Mouse (Mus musculus): ENCODE results near the gene Mpp2. TPM values are rescaled to one million over a fixed set of nuclear protein-coding genes. Genes with fewer than 3 reads are reported as not detected.

The Mpp2 gene
- polyA plus RNA-seq, 1 experiment = 4.3 TPM

GRCm38 (mm10) chr11:102111576-102111975 lies 23.3 kb upstream of the Mpp2 start:
- Histone ChIP-seq H3K4me2 (ENCODE audit: low read depth) (no peak overlapping the region), H3K79me2 (ENCODE audit: control insufficient read depth, insufficient read depth) (no peaks in the 10 kb centered on the region), H3K4me3 (no peak overlapping the region), H3ac (ENCODE audit: control insufficient read depth, insufficient read length) (no peak overlapping the region), H3K36me3 (ENCODE audit: control insufficient read depth, insufficient read depth) (no peaks in the 10 kb centered on the region), H3K27me3 (ENCODE audit: control insufficient read depth, insufficient read depth, insufficient read length) (peaks cover 55% of the 10 kb centered on the region)
- TF ChIP-seq TCF3 (IDR thresholded peaks at IDR 0.05; ENCODE audit: insufficient read length, low read depth) (no peak), TCF12 (IDR thresholded peaks at IDR 0.05; ENCODE audit: insufficient read depth, poor library complexity, severe bottlenecking) (no peak), CEBPB (IDR thresholded peaks at IDR 0.05; ENCODE audit: insufficient read depth, poor library complexity, severe bottlenecking) (no peak)

- H3K4me2 ChIP-seq (ENCODE audit: low read depth) = no peak within 1 kb of the TSS
- H3K79me2 ChIP-seq (ENCODE audit: control insufficient read depth, insufficient read depth) = no peaks in the 10 kb centered on the region
- TF ChIP-seq MYOG (IDR thresholded peaks at IDR 0.05; ENCODE audit: control insufficient read depth in 1 of 3, insufficient read depth in 1 of 3, insufficient read length in 2 of 3, low read depth in 2 of 3) (no peak), CEBPB (IDR thresholded peaks at IDR 0.05; ENCODE audit: insufficient read depth, poor library complexity, severe bottlenecking) (no peak), MYOD1 (IDR thresholded peaks at IDR 0.05; ENCODE audit: control insufficient read depth in 1 of 3, insufficient read length in 2 of 3, low read depth in 2 of 3) (no peak), POLR2AphosphoS2 (IDR thresholded peaks at IDR 0.05; ENCODE audit: insufficient read length, low read depth) (no peak), TCF3 (IDR thresholded peaks at IDR 0.05; ENCODE audit: insufficient read length, low read depth) (no peak), REST (IDR thresholded peaks at IDR 0.05; ENCODE audit: insufficient read depth, insufficient read length) (no peak), E2F4 (IDR thresholded peaks at IDR 0.05; ENCODE audit: insufficient read depth) (no peak), SRF (IDR thresholded peaks at IDR 0.05; ENCODE audit: control insufficient read depth, insufficient read length, low read depth) (no peak), MAX (IDR thresholded peaks at IDR 0.05; ENCODE audit: low read depth) (no peak), TCF12 (IDR thresholded peaks at IDR 0.05; ENCODE audit: insufficient read depth, poor library complexity, severe bottlenecking) (no peak), USF1 (IDR thresholded peaks at IDR 0.05; ENCODE audit: low read depth) (no peak), POLR2A (IDR thresholded peaks at IDR 0.05; ENCODE audit: insufficient read length, low read depth) (no peak)
- H3K36me3 ChIP-seq (ENCODE audit: control insufficient read depth, insufficient read depth) = no peaks in the 10 kb centered on the region
- no peak within 1 kb of the TSS for H3ac ChIP-seq (ENCODE audit: control insufficient read depth, insufficient read length)
- H3K4me3 ChIP-seq = no peak within 1 kb of the TSS
- H3K27me3 ChIP-seq (ENCODE audit: control insufficient read depth, insufficient read depth, insufficient read length) = peaks cover 55% of the 10 kb centered on the region
Observed at GRCm38 (mm10) chr11:102107732-102108131, 19.4 kb upstream of the Mpp2 start, which contains the start of gene Pyy. TSS of gene Pyy (minus strand) at chr11:102107832.

GRCm38 (mm10) chr11:102106911-102107310 lies 18.6 kb upstream of the Mpp2 start:
- Histone ChIP-seq H3ac (ENCODE audit: control insufficient read depth, insufficient read length) (no peak overlapping the region), H3K4me3 (no peak overlapping the region), H3K79me2 (ENCODE audit: control insufficient read depth, insufficient read depth) (no peaks in the 10 kb centered on the region), H3K4me2 (ENCODE audit: low read depth) (no peak overlapping the region), H3K36me3 (ENCODE audit: control insufficient read depth, insufficient read depth) (no peaks in the 10 kb centered on the region), H3K27me3 (ENCODE audit: control insufficient read depth, insufficient read depth, insufficient read length) (peaks cover 62% of the 10 kb centered on the region)
- TF ChIP-seq SRF (IDR thresholded peaks at IDR 0.05; ENCODE audit: control insufficient read depth, insufficient read length, low read depth) (no peak), MYOD1 (IDR thresholded peaks at IDR 0.05; ENCODE audit: control insufficient read depth in 1 of 3, insufficient read length in 2 of 3, low read depth in 2 of 3) (no peak), POLR2AphosphoS2 (IDR thresholded peaks at IDR 0.05; ENCODE audit: insufficient read length, low read depth) (no peak), MYOG (IDR thresholded peaks at IDR 0.05; ENCODE audit: control insufficient read depth in 1 of 3, insufficient read depth in 1 of 3, insufficient read length in 2 of 3, low read depth in 2 of 3) (no peak), E2F4 (IDR thresholded peaks at IDR 0.05; ENCODE audit: insufficient read depth) (no peak), CEBPB (IDR thresholded peaks at IDR 0.05; ENCODE audit: insufficient read depth, poor library complexity, severe bottlenecking) (no peak), TCF3 (IDR thresholded peaks at IDR 0.05; ENCODE audit: insufficient read length, low read depth) (no peak), TCF12 (IDR thresholded peaks at IDR 0.05; ENCODE audit: insufficient read depth, poor library complexity, severe bottlenecking) (no peak), REST (IDR thresholded peaks at IDR 0.05; ENCODE audit: insufficient read depth, insufficient read length) (no peak), MAX (IDR thresholded peaks at IDR 0.05; ENCODE audit: low read depth) (no peak), USF1 (IDR thresholded peaks at IDR 0.05; ENCODE audit: low read depth) (no peak), POLR2A (IDR thresholded peaks at IDR 0.05; ENCODE audit: insufficient read length, low read depth) (no peak)

GRCm38 (mm10) chr11:102102485-102103258 lies 14.4 kb upstream of the Mpp2 start:
- Histone ChIP-seq H3K36me3 (ENCODE audit: control insufficient read depth, insufficient read depth) (no peaks in the 10 kb centered on the region), H3ac (ENCODE audit: control insufficient read depth, insufficient read length) (no peak overlapping the region), H3K79me2 (ENCODE audit: control insufficient read depth, insufficient read depth) (no peaks in the 10 kb centered on the region), H3K27me3 (ENCODE audit: control insufficient read depth, insufficient read depth, insufficient read length) (peaks cover 89% of the 10 kb centered on the region), H3K4me2 (ENCODE audit: low read depth) (no peak overlapping the region), H3K4me3 (no peak overlapping the region)
- TF ChIP-seq POLR2A (IDR thresholded peaks at IDR 0.05; ENCODE audit: insufficient read length, low read depth) = no peak
- no peak for TF ChIP-seq TCF12 (IDR thresholded peaks at IDR 0.05; ENCODE audit: insufficient read depth, poor library complexity, severe bottlenecking)
- TF ChIP-seq MYOG (IDR thresholded peaks at IDR 0.05; ENCODE audit: control insufficient read depth in 1 of 3, insufficient read depth in 1 of 3, insufficient read length in 2 of 3, low read depth in 2 of 3) = no peak
- no peak for TF ChIP-seq REST (IDR thresholded peaks at IDR 0.05; ENCODE audit: insufficient read depth, insufficient read length)
- TF ChIP-seq MAX (IDR thresholded peaks at IDR 0.05; ENCODE audit: low read depth) = no peak
- TF ChIP-seq E2F4 (IDR thresholded peaks at IDR 0.05; ENCODE audit: insufficient read depth) = no peak
- TF ChIP-seq USF1 (IDR thresholded peaks at IDR 0.05; ENCODE audit: low read depth) = no peak
- no peak for TF ChIP-seq TCF3 (IDR thresholded peaks at IDR 0.05; ENCODE audit: insufficient read length, low read depth)
- no peak for TF ChIP-seq POLR2AphosphoS2 (IDR thresholded peaks at IDR 0.05; ENCODE audit: insufficient read length, low read depth)
- TF ChIP-seq CEBPB (IDR thresholded peaks at IDR 0.05; ENCODE audit: insufficient read depth, poor library complexity, severe bottlenecking) = no peak
- no peak for TF ChIP-seq MYOD1 (IDR thresholded peaks at IDR 0.05; ENCODE audit: control insufficient read depth in 1 of 3, insufficient read length in 2 of 3, low read depth in 2 of 3)
- TF ChIP-seq SRF (IDR thresholded peaks at IDR 0.05; ENCODE audit: control insufficient read depth, insufficient read length, low read depth) = no peak
